Mouse (Mus musculus) gastrocnemius, adult 2 months (tissue): Measurements from ENCODE around the gene Cab39. TPM values are rescaled to one million over a fixed set of nuclear protein-coding genes. Genes with fewer than 3 reads are reported as not detected.

Source experiments
- DNase-seq: peaks from one replicate; pipeline ENCODE4 v3.0.0; 2022
- H3K27ac ChIP-seq: fragments of 200-600 bp; 2 replicates; pipeline ENCODE4 v1.8.1; 2022; ENCODE audit warnings: mild to moderate bottlenecking
- H3K4me3 ChIP-seq: fragments of 200-600 bp; 2 replicates; pipeline ENCODE4 v1.8.1; 2022; ENCODE audit warnings: mild to moderate bottlenecking, moderate library complexity
- CTCF ChIP-seq: fragments of 200-600 bp; IDR thresholded peaks from 2 replicates; pipeline ENCODE4 v1.8.1; 2022; ENCODE audit warnings: antibody characterized with exemption, mild to moderate bottlenecking, moderate library complexity
- intact Hi-C: fragments of 180-260 bp; cut with DNase I; formaldehyde crosslinking; loops from one replicate; pipeline ENCODE4 v1.15.1; 2025
- microRNA-seq: library from miRNA; unstranded; fragments of <30 nt; microRNA quantifications from one replicate; pipeline ENCODE4 v1.2.0, GENCODE M21; 2021
- total RNA-seq, 2 experiments: library from RNA; stranded (reverse); gene quantifications; 2 replicates each; pipeline ENCODE4 v1.2.3; 2021

Gene Cab39
- total RNA-seq, 2 experiments from 2014 or later: 191 to 193 TPM

GRCm38 (mm10) chr1:85897901-85898760 lies 104.9 kb downstream of the Cab39 start:
- TF ChIP-seq CTCF: no peak
- no peak for DNase-seq
- intact Hi-C loops: no loop called here
- peak overlapping the region; percentile 25; the same call in 1 of the 2 replicates for H3K27ac ChIP-seq
- no peak overlapping the region for H3K4me3 ChIP-seq

GRCm38 (mm10) chr1:85898761-85899387 lies 105.6 kb downstream of the Cab39 start:
- no peak for DNase-seq
- Histone ChIP-seq H3K4me3 (no peak overlapping the region), H3K27ac (peak overlapping the region; percentile 70; the same call in 1 of the 2 replicates)
- intact Hi-C loops: no loop called here
- TF ChIP-seq CTCF: no peak

- peak overlapping the region; percentile 70 for H3K27ac ChIP-seq
- no peak for TF ChIP-seq CTCF
- no peak for DNase-seq
- no peak overlapping the region for H3K4me3 ChIP-seq
- intact Hi-C loops: no loop called here
Observed at GRCm38 (mm10) chr1:85899388-85899761, 106.1 kb downstream of the Cab39 start.

- peak overlapping the region; percentile 70 for H3K27ac ChIP-seq
- H3K4me3 ChIP-seq: peak overlapping the region; percentile 8; the same call in 1 of the 2 replicates
- TF ChIP-seq CTCF: no peak
- intact Hi-C loops: no loop called here
- peak; percentile 53 for DNase-seq
Observed at GRCm38 (mm10) chr1:85900521-85901333, 107.5 kb downstream of the Cab39 start.

Small RNA genes within 50 kb of the gene (microRNA-seq; reads per million reads assigned to microRNA genes)
- gene Gm25472: not detected
- gene Mir8096: not detected

Other genes starting within 250 kb of the Cab39 start
- gene G530012D18Rik, start 217.8 kb upstream of the Cab39 start, total RNA-seq: not detected
- gene Sp110, start 194.6 kb upstream of the Cab39 start, total RNA-seq: 1 to 10 TPM in 1 of 2 experiments, under 1 TPM in 1; 0.71 to 1.1 TPM
- under 1 TPM; 0.47 to 0.59 TPM for gene Sp140, start 193.1 kb upstream of the Cab39 start, total RNA-seq
- gene Sp100, start 143.5 kb upstream of the Cab39 start, total RNA-seq: 1 to 10 TPM; 6.3 to 7.8 TPM
- gene A630001G21Rik, start 14.8 kb upstream of the Cab39 start, total RNA-seq: under 1 TPM in 1 of 2 experiments, not detected in 1; 0.15 TPM
- gene Itm2c, start 100.8 kb downstream of the Cab39 start, total RNA-seq: 10 to 100 TPM; 22.3 to 23.1 TPM
- gene 4933407L21Rik, start 135.0 kb downstream of the Cab39 start, total RNA-seq: under 1 TPM in 1 of 2 experiments, not detected in 1; 0.36 TPM
- not detected for gene Gpr55, start 167.6 kb downstream of the Cab39 start, total RNA-seq
- not detected for gene Spata3, start 223.4 kb downstream of the Cab39 start, total RNA-seq